Mouse (Mus musculus): ENCODE measurements around the gene Rhbdl1. TPM values are rescaled to one million over a fixed set of nuclear protein-coding genes. Genes with fewer than 3 reads are reported as not detected.

The Rhbdl1 gene
- polyA plus RNA-seq, 1 experiment from 2014 or later: 1.4 TPM

- Histone ChIP-seq H3K9me3 (no peaks in the 10 kb centered on the region), H3K36me3 (no peaks in the 10 kb centered on the region), H3K4me2 (no peak overlapping the region), H3K4me3 (no peak overlapping the region), H3K9ac (no peak overlapping the region), H3K4me1 (peaks cover 13% of the 10 kb centered on the region), H3K27ac (no peak overlapping the region), H3K27me3 (peaks cover 27% of the 10 kb centered on the region)
- WGBS: 7% methylated on average over 6 of the region's 6 CpGs
- ATAC-seq (ENCODE audit: insufficient number of reproducible peaks, insufficient read depth, low FRiP score, low TSS enrichment, low read depth): no peak
These were observed 36.1 kb downstream of the Rhbdl1 start for GRCm38 (mm10) chr17:25801029-25801428.

- Histone ChIP-seq H3K4me1 (peaks cover 40% of the 10 kb centered on the region), H3K4me2 (peak within 1 kb of the TSS; percentile 98), H3K27me3 (peaks cover 6% of the 10 kb centered on the region), H3K4me3 (peak within 1 kb of the TSS; percentile 64), H3K9ac (peak within 1 kb of the TSS; percentile 76), H3K27ac (0 out of 2 replicates have a peak within 1 kb of the TSS, but pooled peaks have one; percentile 16), H3K9me3 (no peaks in the 10 kb centered on the region), H3K36me3 (no peaks in the 10 kb centered on the region)
- ATAC-seq (ENCODE audit: insufficient number of reproducible peaks, insufficient read depth, low FRiP score, low TSS enrichment, low read depth): peak; percentile 79
- under 1% methylated on average over 35 of the region's 35 CpGs for WGBS
These were observed 40.1 kb downstream of the Rhbdl1 start, which contains the start of gene Metrn for GRCm38 (mm10) chr17:25796951-25797369. TSS of gene Metrn (minus strand) at chr17:25797136.

DNA sequence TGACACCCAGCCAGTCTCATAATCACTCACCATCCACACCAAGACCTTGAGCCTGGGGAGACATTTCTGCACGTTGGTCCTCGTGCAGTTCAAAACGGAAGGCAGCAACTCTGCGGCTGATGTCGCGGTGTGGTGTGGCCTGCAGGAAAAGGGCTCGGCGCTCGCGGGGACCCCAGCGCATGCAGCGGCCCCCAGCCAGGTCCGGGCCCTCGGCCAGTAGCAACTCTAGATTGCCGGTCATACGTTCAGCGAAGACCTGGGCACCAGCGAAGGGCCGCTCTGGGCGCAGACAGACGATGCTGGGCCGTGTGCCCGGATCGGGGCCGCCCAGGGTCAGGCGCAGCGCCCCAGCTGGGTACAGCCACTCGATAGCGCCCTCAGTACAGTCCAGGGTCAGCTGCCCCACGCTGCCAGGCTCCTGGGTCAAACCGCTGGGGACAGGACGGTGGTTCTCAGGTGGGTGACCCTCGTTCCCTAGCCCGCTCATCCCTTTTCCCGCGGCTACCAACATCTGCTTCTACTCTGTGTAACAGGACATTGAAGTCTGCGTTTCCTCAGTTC is 40.8 kb downstream of the Rhbdl1 start:
- Histone ChIP-seq H3K27ac (0 out of 2 replicates have a peak overlapping the region, but pooled peaks have one; percentile 16), H3K9ac (peak overlapping the region; percentile 76), H3K4me3 (peak overlapping the region; percentile 64), H3K27me3 (0 out of 2 replicates have a peak, but pooled peaks cover 2% of the 10 kb centered on the region), H3K4me1 (peaks cover 43% of the 10 kb centered on the region), H3K4me2 (peak overlapping the region; percentile 98), H3K9me3 (no peaks in the 10 kb centered on the region), H3K36me3 (no peaks in the 10 kb centered on the region)
- WGBS: under 1% methylated on average over 37 of the region's 37 CpGs
- ATAC-seq (ENCODE audit: insufficient number of reproducible peaks, insufficient read depth, low FRiP score, low TSS enrichment, low read depth): no peak

DNA sequence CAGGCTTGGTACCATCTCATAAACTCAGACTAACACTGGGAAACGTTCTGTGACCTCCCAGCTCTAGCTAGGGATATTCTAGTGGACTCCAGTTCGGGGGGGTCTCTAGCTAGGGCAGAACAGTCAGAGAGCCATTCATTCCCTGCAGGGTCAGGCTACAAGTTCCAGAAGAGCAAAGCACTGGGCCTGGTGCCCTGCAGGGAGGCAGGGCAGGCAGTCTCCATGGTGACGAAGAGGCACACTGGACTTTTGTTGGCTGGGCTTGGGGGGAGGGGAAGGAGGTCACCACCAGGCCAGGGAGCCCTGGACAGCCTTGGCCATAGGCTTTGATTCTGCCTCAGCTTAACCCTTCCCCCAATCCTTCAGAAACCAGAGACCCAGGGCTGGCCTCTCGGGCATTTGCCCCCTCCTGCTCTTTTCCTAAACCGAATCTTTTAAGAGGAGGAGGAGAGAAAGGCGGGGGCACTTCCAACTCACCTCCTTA is 41.4 kb downstream of the Rhbdl1 start, which contains the start of gene AC134908.4:
TSS of gene AC134908.4 (minus strand) at position 51 of the 484 bp plus-strand sequence.
- 13% methylated on average over 6 of the region's 6 CpGs for WGBS
- 0 out of 2 replicates have a peak within 1 kb of the TSS, but pooled peaks have one; percentile 16 for H3K27ac ChIP-seq
- H3K4me1 ChIP-seq: peaks cover 50% of the 10 kb centered on the region
- H3K36me3 ChIP-seq: no peaks in the 10 kb centered on the region
- no peaks in the 10 kb centered on the region for H3K9me3 ChIP-seq
- H3K27me3 ChIP-seq: no peaks in the 10 kb centered on the region
- peak within 1 kb of the TSS; percentile 98 for H3K4me2 ChIP-seq
- no peak for ATAC-seq (ENCODE audit: insufficient number of reproducible peaks, insufficient read depth, low FRiP score, low TSS enrichment, low read depth)
- H3K9ac ChIP-seq: peak within 1 kb of the TSS; percentile 76
- peak within 1 kb of the TSS; percentile 64 for H3K4me3 ChIP-seq

GRCm38 (mm10) chr17:25794998-25795397 is 42.1 kb downstream of the Rhbdl1 start:
- Histone ChIP-seq H3K36me3 (no peaks in the 10 kb centered on the region), H3K9me3 (no peaks in the 10 kb centered on the region), H3K27ac (no peak overlapping the region), H3K4me3 (peak overlapping the region; percentile 64; the same call in 1 of the 2 replicates), H3K9ac (0 out of 2 replicates have a peak overlapping the region, but pooled peaks have one; percentile 76), H3K27me3 (no peaks in the 10 kb centered on the region), H3K4me1 (peaks cover 53% of the 10 kb centered on the region), H3K4me2 (peak overlapping the region; percentile 98)
- no peak for ATAC-seq (ENCODE audit: insufficient number of reproducible peaks, insufficient read depth, low FRiP score, low TSS enrichment, low read depth)
- WGBS: 71% methylated on average over 17 of the region's 17 CpGs

- Histone ChIP-seq H3K27me3 (no peaks in the 10 kb centered on the region), H3K9ac (0 out of 2 replicates have a peak overlapping the region, but pooled peaks have one; percentile 21), H3K4me2 (no peak overlapping the region), H3K4me3 (no peak overlapping the region), H3K36me3 (peaks cover 7% of the 10 kb centered on the region), H3K9me3 (no peaks in the 10 kb centered on the region), H3K27ac (no peak overlapping the region), H3K4me1 (peaks cover 53% of the 10 kb centered on the region)
- ATAC-seq (ENCODE audit: insufficient number of reproducible peaks, insufficient read depth, low FRiP score, low TSS enrichment, low read depth): no peak
- WGBS: 58% methylated on average over 13 of the region's 13 CpGs
These were observed 42.9 kb downstream of the Rhbdl1 start for GRCm38 (mm10) chr17:25794197-25794596.

- ATAC-seq (ENCODE audit: insufficient number of reproducible peaks, insufficient read depth, low FRiP score, low TSS enrichment, low read depth): peak; percentile 49; the same call in 1 of the 2 replicates
- Histone ChIP-seq H3K4me3 (peak within 1 kb of the TSS; percentile 75), H3K9me3 (no peaks in the 10 kb centered on the region), H3K4me1 (peaks cover 51% of the 10 kb centered on the region), H3K4me2 (peak within 1 kb of the TSS; percentile 87), H3K36me3 (peaks cover 20% of the 10 kb centered on the region), H3K27ac (peak within 1 kb of the TSS; percentile 94), H3K9ac (peak within 1 kb of the TSS; percentile 82), H3K27me3 (no peaks in the 10 kb centered on the region)
- under 1% methylated on average over 14 of the region's 14 CpGs for WGBS
These were observed 44.5 kb downstream of the Rhbdl1 start, which contains the start of gene Fam173a for GRCm38 (mm10) chr17:25792615-25793014. TSS of gene Fam173a (minus strand) at chr17:25792901.

DNA sequence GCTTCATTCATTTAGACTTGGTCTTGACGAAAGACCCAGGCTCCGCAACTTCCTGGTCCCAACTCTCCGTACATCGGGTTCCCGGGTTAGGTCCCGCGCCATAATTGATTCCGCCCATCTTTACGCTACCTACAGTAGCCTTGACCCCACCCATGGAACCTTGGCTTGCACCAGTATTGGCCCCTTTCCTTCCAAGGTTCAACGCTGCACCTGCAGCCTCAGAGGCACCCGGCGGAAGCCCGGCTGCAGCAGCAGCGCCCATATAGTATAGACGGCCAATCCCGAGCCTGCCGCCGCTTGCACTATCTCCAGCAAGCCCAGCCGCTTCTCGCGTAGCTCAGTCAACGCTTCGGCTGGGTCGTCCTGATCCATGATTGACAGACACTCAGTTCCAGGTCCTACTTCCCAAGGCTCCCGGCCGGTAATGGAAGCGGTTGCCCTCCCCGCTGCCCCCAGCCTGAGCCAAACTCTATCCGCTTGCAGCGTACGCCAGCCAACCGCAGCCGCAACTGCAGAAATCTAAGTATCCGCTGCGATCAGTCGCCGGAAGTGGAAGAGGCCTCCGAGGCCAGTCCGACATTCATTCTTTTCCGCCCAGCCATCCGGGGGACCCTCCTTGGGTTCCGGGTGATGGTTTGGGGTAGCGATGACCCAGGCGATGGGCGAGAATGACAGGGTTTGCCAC is 45.1 kb downstream of the Rhbdl1 start:
- ATAC-seq (ENCODE audit: insufficient number of reproducible peaks, insufficient read depth, low FRiP score, low TSS enrichment, low read depth): peak; percentile 23; the same call in 1 of the 2 replicates
- Histone ChIP-seq H3K27ac (peak overlapping the region; percentile 94), H3K9ac (peak overlapping the region; percentile 82), H3K4me3 (peak overlapping the region; percentile 75), H3K4me2 (peak overlapping the region; percentile 87), H3K27me3 (no peaks in the 10 kb centered on the region), H3K36me3 (peaks cover 23% of the 10 kb centered on the region), H3K4me1 (peaks cover 45% of the 10 kb centered on the region), H3K9me3 (no peaks in the 10 kb centered on the region)
- WGBS: under 1% methylated on average over 45 of the region's 45 CpGs

DNA sequence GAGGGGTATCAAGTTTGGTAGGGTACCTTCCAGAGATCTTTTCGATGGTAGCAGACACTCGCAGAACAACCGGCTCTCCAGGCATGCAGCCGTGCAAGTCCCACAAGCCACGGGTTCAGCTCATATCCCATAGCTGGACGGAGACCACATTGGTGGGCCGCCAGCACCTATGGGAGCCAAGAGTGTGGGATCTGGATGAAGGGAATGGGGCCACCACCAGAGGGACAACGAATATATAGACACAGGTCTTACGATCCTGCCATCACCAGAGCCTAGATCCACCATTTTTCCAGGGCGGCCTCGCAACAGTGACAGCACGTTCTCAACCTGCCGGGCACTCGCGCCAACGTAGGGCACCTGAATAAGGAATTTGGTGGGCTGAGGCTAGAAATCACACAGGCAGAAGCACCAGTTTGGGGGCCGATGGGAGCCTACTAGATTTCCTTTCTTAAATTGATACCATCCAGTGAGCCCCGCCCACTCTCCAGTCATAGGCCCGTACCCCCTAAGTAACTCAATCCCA is 45.7 kb downstream of the Rhbdl1 start:
- Histone ChIP-seq H3K27me3 (no peaks in the 10 kb centered on the region), H3K9me3 (no peaks in the 10 kb centered on the region), H3K4me2 (peak overlapping the region; percentile 87), H3K36me3 (peaks cover 23% of the 10 kb centered on the region), H3K9ac (peak overlapping the region; percentile 82), H3K4me3 (peak overlapping the region; percentile 75), H3K27ac (peak overlapping the region; percentile 94), H3K4me1 (peaks cover 43% of the 10 kb centered on the region)
- ATAC-seq (ENCODE audit: insufficient number of reproducible peaks, insufficient read depth, low FRiP score, low TSS enrichment, low read depth): no peak
- 27% methylated on average over 19 of the region's 19 CpGs for WGBS

DNA sequence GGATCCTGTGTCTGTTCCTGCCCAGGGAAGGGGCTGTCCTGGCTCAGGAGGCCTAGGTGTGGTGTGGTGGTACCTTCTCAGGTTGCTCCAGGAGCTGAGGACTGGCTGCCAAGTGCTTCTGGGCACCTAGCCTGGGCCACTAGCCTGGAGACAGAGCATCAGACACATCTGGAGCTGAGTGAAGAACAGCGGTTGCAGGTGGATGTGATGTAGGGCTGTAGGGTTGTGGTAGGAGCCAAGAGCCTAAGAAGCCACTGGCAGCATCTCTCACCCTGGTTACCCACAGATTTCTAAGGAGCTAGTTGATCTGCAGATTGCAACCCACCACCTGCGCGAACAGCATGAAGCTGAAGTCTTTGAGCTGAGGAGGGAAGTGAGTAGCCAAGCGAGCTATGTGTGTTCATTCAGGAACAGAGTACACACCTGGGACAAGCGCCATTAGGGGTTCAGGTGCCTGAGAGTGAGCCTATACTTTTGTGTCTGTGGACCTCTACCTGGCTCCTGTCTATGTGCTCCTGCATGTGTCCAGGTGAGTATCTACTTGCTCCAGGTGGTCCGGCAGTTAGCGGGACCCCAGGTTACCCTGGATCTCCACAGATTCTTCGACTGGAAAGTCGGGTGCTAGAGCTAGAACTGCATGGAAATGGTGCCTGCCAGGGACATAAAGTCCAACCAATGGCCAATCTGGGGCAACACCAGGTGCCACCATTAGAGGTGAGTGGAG is 50.2 kb downstream of the Rhbdl1 start:
- no peaks in the 10 kb centered on the region for H3K9me3 ChIP-seq
- H3K9ac ChIP-seq: no peak overlapping the region
- H3K27ac ChIP-seq: no peak overlapping the region
- 93% methylated on average over 9 of the region's 9 CpGs for WGBS
- H3K4me3 ChIP-seq: no peak overlapping the region
- H3K4me1 ChIP-seq: peaks cover 30% of the 10 kb centered on the region
- no peak overlapping the region for H3K4me2 ChIP-seq
- peaks cover 47% of the 10 kb centered on the region for H3K36me3 ChIP-seq
- no peaks in the 10 kb centered on the region for H3K27me3 ChIP-seq
- no peak for ATAC-seq (ENCODE audit: insufficient number of reproducible peaks, insufficient read depth, low FRiP score, low TSS enrichment, low read depth)

DNA sequence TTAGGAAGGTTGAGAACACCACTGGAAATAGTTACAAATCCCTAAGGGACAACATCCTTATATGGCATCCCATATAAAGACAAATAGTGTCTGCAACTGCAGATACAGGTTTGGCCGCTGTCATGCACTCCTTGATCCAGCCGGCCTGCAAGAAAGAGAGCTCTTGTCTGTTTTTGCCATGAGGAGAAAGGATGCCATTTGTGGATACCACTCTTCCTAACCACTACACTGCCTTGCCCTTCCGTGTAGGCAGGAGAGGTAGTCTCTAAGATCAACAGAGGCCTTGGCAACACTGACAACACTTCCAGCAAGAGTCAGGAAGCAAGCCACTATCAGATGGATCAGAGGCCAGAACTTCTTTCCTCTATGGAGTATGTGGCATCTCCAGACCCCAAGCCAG is 50.8 kb downstream of the Rhbdl1 start, which contains the start of gene Ccdc78:
TSS of gene Ccdc78 (plus strand) at position 301 of the 400 bp plus-strand sequence.
- Histone ChIP-seq H3K4me1 (peaks cover 27% of the 10 kb centered on the region), H3K9ac (peak within 1 kb of the TSS; percentile 91), H3K27ac (peak within 1 kb of the TSS; percentile 90), H3K4me3 (peak within 1 kb of the TSS; percentile 70), H3K9me3 (no peaks in the 10 kb centered on the region), H3K4me2 (peak within 1 kb of the TSS; percentile 84), H3K27me3 (no peaks in the 10 kb centered on the region), H3K36me3 (peaks cover 53% of the 10 kb centered on the region)
- WGBS: 82% methylated on average over 3 of the region's 3 CpGs
- no peak for ATAC-seq (ENCODE audit: insufficient number of reproducible peaks, insufficient read depth, low FRiP score, low TSS enrichment, low read depth)
